Mouse (Mus musculus) kidney, embryonic 16.5 days (tissue): Measurements from ENCODE around the gene Tnfrsf8. TPM values are rescaled to one million over a fixed set of nuclear protein-coding genes. Genes with fewer than 3 reads are reported as not detected.
"Not testable (repeated sequence)": the region's sequence is repeated elsewhere in the genome, so short reads cannot be mapped to it uniquely, and the experiment has no call there.

Source experiments
- ATAC-seq: fragments of 200-750 bp; cut with Nextera tagmentation; 2 replicates; pipeline ENCODE4 v1.8.0; 2017; ENCODE audit warnings: moderate TSS enrichment; ENCODE audit not compliant: low FRiP score, low TSS enrichment
- H3K27ac ChIP-seq: fragments of 300-500 bp; sonication (generic); 2 replicates; pipeline ENCODE4 v1.5.1; 2014; ENCODE audit warnings: low read length
- H3K27me3 ChIP-seq: fragments of 300-500 bp; sonication (generic); 2 replicates; pipeline ENCODE4 v1.6.1; 2014; ENCODE audit warnings: low read length, control low read depth, mixed read lengths; ENCODE audit not compliant: insufficient read depth
- H3K36me3 ChIP-seq: fragments of 300-500 bp; sonication (generic); 2 replicates; pipeline ENCODE4 v1.6.1; 2014; ENCODE audit warnings: low read length, control low read depth, mixed read lengths; ENCODE audit not compliant: insufficient read depth
- H3K4me1 ChIP-seq: fragments of 300-500 bp; sonication (generic); 2 replicates; pipeline ENCODE4 v1.6.1; 2014; ENCODE audit warnings: low read length, control low read depth, mixed read lengths; ENCODE audit not compliant: insufficient read depth
- H3K4me2 ChIP-seq: fragments of 300-500 bp; sonication (generic); replicated peaks from 2 replicates; pipeline ENCODE4 v1.6.1; 2014; ENCODE audit warnings: low read depth, low read length
- H3K4me3 ChIP-seq: fragments of 300-500 bp; sonication (generic); 2 replicates; pipeline ENCODE4 v1.5.1; 2014; ENCODE audit warnings: mild to moderate bottlenecking, low read length
- H3K9ac ChIP-seq: fragments of 300-500 bp; sonication (generic); replicated peaks from 2 replicates; pipeline ENCODE4 v1.6.1; 2014; ENCODE audit warnings: low read length
- H3K9me3 ChIP-seq: fragments of 300-500 bp; sonication (generic); 2 replicates; pipeline ENCODE4 v1.6.1; 2016; ENCODE audit warnings: low read length, control low read depth
- WGBS: fragments of 180-500 bp; shearing (Covaris S2); extraction: QIAGEN DNeasy Blood & Tissue Kit; methylation state at CpG from one replicate; pipeline ENCODE4 v1.1.7; 2014; 5-methylcytosine and 5-hydroxymethylcytosine counted together
- polyA plus RNA-seq: library from polyadenylated mRNA; unstranded; fragments of >200 nt; fragmentation: Nextera tagmentation; extraction: Ambion mirVana; gene quantifications from 2 replicates; pipeline ENCODE4 v1.2.1, GENCODE M21; 2015

The Tnfrsf8 gene
- polyA plus RNA-seq, 1 experiment from 2014 or later, result not detected

- Histone ChIP-seq H3K4me1 (no peaks in the 10 kb centered on the region), H3K36me3 (no peaks in the 10 kb centered on the region), H3K4me3 (no peak overlapping the region), H3K27ac (no peak overlapping the region), H3K4me2 (no peak overlapping the region), H3K27me3 (peaks cover 9% of the 10 kb centered on the region; the same call in 1 of the 2 replicates), H3K9ac (no peak overlapping the region), H3K9me3 (no peaks in the 10 kb centered on the region)
- no peak for ATAC-seq
- 78% methylated on average over 7 of the region's 7 CpGs for WGBS
Observed at GRCm38 (mm10) chr4:145312530-145312929, 2.4 kb downstream of the Tnfrsf8 start.

- Histone ChIP-seq H3K4me1 (no peaks in the 10 kb centered on the region), H3K4me3 (no peak overlapping the region), H3K27ac (no peak overlapping the region), H3K36me3 (no peaks in the 10 kb centered on the region), H3K9me3 (no peaks in the 10 kb centered on the region), H3K4me2 (no peak overlapping the region), H3K9ac (no peak overlapping the region), H3K27me3 (peaks cover 9% of the 10 kb centered on the region; the same call in 1 of the 2 replicates)
- no peak for ATAC-seq
- WGBS, result 86% methylated on average over 2 of the region's 2 CpGs
Observed at GRCm38 (mm10) chr4:145310859-145311258, 4.1 kb downstream of the Tnfrsf8 start.

DNA sequence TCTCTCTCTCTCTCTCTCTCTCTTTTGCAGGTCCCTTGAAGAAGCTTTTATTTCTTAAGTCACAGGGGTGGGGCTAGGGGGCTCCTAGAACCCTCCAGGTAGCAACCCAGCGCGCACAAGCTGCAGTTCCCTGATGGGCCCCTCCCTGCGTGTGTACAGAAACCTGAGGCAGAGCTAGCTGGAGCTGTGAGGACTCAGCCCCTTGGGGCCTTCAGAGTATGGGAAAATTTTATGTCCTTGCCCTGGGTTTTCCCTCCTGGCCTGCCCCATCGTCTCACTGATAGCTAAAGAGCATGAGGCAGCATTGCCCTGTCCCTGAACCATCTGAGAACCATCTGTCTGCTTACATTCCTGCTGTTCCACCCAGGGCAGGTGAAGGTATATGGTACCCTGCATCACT lies 8.5 kb downstream of the Tnfrsf8 start:
- Histone ChIP-seq H3K4me3 (no peak overlapping the region), H3K9ac (no peak overlapping the region), H3K27me3 (no peaks in the 10 kb centered on the region), H3K36me3 (no peaks in the 10 kb centered on the region), H3K4me1 (no peaks in the 10 kb centered on the region), H3K9me3 (no peaks in the 10 kb centered on the region), H3K4me2 (no peak overlapping the region), H3K27ac (no peak overlapping the region)
- no peak for ATAC-seq
- WGBS, result 30% methylated on average over 4 of the region's 4 CpGs

- not testable (repeated sequence) for ATAC-seq, H3K4me1 ChIP-seq, H3K36me3 ChIP-seq, H3K27ac ChIP-seq, H3K27me3 ChIP-seq, H3K9me3 ChIP-seq, H3K9ac ChIP-seq, H3K4me3 ChIP-seq, H3K4me2 ChIP-seq
- 66% methylated on average over 2 of the region's 2 CpGs for WGBS
Observed at GRCm38 (mm10) chr4:145305661-145306362, 9.2 kb downstream of the Tnfrsf8 start.

DNA sequence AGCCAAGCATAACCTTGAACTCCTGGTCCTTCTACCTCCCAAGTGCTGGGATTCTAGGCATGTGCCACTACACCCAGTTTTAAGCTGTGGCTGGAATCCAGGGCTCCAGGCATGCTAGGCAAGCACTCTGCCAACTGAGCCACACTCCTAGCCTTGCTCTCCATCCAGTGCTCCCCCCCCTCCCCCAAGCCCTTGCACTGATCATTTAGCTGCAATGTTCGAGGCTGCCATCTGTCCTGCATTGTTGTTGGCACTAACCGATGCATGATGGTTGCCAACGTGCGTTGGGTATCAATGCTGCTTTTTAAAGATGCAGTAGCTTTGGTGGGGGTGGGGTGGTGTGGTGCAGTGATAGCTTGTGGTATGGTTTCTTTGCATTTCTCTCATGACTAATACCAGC lies 10.9 kb downstream of the Tnfrsf8 start:
- H3K4me2 ChIP-seq, result no peak overlapping the region
- no peaks in the 10 kb centered on the region for H3K27me3 ChIP-seq
- no peak for ATAC-seq
- 0 out of 2 replicates have a peak, but pooled peaks cover 3% of the 10 kb centered on the region for H3K4me1 ChIP-seq
- no peaks in the 10 kb centered on the region for H3K36me3 ChIP-seq
- no peak overlapping the region for H3K27ac ChIP-seq
- 89% methylated on average over 4 of the region's 4 CpGs for WGBS
- H3K9ac ChIP-seq, result no peak overlapping the region
- H3K9me3 ChIP-seq, result no peaks in the 10 kb centered on the region
- no peak overlapping the region for H3K4me3 ChIP-seq

DNA sequence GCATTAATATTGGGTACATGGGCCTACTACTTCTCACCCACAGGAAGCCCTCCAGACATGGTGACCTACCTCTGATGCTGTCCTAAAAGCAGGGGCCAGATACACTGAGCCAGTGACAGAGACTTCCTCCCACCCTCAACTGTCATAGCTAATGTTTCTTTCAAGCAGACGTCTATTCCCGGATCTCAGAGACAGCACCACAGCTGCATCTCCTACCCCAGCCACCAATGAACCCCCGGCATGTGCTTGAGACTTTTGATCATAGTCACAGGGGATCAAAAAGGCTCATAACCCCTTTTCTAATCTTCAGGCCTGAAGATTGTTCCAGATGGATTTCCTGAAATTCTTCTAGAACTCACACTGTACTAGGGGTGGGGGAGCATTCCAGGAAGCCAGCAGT lies 12.9 kb downstream of the Tnfrsf8 start:
- no peak overlapping the region for H3K4me3 ChIP-seq
- no peak overlapping the region for H3K27ac ChIP-seq
- H3K4me2 ChIP-seq, result no peak overlapping the region
- no peak overlapping the region for H3K9ac ChIP-seq
- H3K9me3 ChIP-seq, result no peaks in the 10 kb centered on the region
- H3K36me3 ChIP-seq, result no peaks in the 10 kb centered on the region
- WGBS, result 74% methylated on average over 3 of the region's 3 CpGs
- no peaks in the 10 kb centered on the region for H3K27me3 ChIP-seq
- ATAC-seq, result no peak
- H3K4me1 ChIP-seq, result 0 out of 2 replicates have a peak, but pooled peaks cover 3% of the 10 kb centered on the region

- Histone ChIP-seq H3K27ac (no peak overlapping the region), H3K4me2 (no peak overlapping the region), H3K9me3 (no peaks in the 10 kb centered on the region), H3K27me3 (no peaks in the 10 kb centered on the region), H3K4me1 (0 out of 2 replicates have a peak, but pooled peaks cover 3% of the 10 kb centered on the region), H3K4me3 (no peak overlapping the region), H3K36me3 (no peaks in the 10 kb centered on the region), H3K9ac (no peak overlapping the region)
- ATAC-seq, result no peak
- WGBS, result 37% methylated on average over 11 of the region's 12 CpGs
Observed at GRCm38 (mm10) chr4:145300210-145300927, 14.6 kb downstream of the Tnfrsf8 start.

GRCm38 (mm10) chr4:145299355-145299754 lies 15.6 kb downstream of the Tnfrsf8 start:
- WGBS, result 94% methylated on average over 8 of the region's 8 CpGs
- Histone ChIP-seq H3K9me3 (no peaks in the 10 kb centered on the region), H3K4me3 (no peak overlapping the region), H3K36me3 (no peaks in the 10 kb centered on the region), H3K9ac (no peak overlapping the region), H3K4me1 (0 out of 2 replicates have a peak, but pooled peaks cover 3% of the 10 kb centered on the region), H3K27ac (no peak overlapping the region), H3K4me2 (no peak overlapping the region), H3K27me3 (no peaks in the 10 kb centered on the region)
- no peak for ATAC-seq

DNA sequence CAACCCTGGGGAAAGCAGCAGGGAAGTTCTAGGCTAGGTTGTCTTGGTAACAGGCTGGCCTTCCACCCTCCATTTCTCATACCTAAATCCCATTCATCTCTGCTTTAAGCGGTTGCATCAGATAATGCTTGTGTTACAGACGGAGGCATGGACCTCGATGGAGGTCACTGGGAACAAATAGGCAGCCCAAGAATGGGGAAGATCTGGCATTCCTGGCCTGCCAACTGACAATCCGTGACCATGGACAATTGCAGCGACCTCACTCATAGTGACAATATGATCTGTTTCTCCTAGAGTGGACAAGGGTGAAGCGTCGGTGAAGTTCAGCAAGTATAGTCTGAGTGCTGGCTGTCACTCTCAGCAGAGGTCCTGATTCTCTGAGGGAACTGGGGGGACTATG lies 16.1 kb downstream of the Tnfrsf8 start:
- H3K27ac ChIP-seq, result no peak overlapping the region
- no peaks in the 10 kb centered on the region for H3K9me3 ChIP-seq
- no peak overlapping the region for H3K9ac ChIP-seq
- no peak for ATAC-seq
- no peaks in the 10 kb centered on the region for H3K27me3 ChIP-seq
- H3K4me2 ChIP-seq, result no peak overlapping the region
- WGBS, result 84% methylated on average over 7 of the region's 7 CpGs
- H3K36me3 ChIP-seq, result no peaks in the 10 kb centered on the region
- H3K4me1 ChIP-seq, result 0 out of 2 replicates have a peak, but pooled peaks cover 3% of the 10 kb centered on the region
- H3K4me3 ChIP-seq, result no peak overlapping the region
